Mouse (Mus musculus): ENCODE measurements at regions not wholly inside any gene's neighbourhood (a gene's known extent, or its start where the extent isn't known, plus 50 kb on each side); places are given as distances from the start of the nearest gene placed in this dataset.

DNA sequence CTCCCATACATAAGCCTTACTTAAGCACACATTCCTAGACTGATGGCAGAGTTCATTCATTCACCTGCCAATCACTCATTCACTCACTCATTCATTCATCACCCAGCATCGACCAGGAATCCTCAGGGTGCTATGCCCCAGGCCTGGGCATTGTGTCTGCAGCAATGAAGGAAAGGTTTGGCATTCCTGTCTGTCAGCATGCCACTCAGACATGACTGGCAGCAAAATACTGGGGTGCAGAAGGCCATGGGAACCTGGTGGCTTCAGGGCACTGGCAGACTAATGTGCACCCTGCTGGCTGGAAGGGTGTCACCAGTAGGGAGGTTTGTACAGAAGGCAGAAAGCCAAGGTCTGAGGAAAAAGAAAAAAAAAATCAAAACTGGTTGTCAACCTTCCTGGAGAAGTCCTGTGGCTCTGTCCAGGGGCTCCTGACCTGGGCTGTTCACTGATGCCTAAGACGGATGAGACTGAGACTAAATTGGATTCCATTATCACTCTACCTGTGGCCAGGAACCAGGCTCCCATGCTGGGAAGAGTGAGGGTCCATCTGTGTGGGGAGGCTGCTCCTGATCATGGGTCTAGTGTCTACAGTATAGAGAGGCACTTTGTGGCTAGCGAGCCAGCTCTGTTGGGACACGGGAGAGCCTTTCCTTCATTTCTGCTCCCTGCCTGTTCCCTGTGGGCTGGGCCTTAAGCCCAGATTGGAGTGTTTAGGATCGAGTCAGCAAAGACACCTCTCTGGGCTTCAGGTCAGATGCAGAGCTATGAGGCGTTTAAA lies 104.1 kb downstream of the Cstad start:
- DNase-seq (ENCODE audit: extremely low spot score): no peak

DNA sequence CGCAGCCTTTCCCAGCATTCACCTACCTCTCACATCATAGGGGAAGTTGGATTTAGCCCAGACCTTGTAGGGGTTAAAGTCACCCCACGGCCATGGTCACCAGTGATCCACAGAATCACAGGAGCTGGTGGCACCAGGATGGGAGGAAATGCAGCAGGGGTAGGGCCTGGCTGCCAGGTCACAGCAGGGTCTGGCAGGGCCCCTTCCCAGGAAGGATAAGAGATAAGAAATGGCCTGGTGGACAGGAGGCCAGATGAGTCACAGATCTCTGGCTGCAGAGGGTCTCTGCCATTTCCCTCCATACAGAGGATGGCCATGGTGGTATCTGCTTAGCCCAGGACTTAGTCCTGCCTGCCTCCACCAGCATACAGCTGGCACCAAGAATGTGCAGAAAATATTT lies 103.0 kb downstream of the Cstad start:
- DNase-seq (ENCODE audit: extremely low spot score): no peak

DNA sequence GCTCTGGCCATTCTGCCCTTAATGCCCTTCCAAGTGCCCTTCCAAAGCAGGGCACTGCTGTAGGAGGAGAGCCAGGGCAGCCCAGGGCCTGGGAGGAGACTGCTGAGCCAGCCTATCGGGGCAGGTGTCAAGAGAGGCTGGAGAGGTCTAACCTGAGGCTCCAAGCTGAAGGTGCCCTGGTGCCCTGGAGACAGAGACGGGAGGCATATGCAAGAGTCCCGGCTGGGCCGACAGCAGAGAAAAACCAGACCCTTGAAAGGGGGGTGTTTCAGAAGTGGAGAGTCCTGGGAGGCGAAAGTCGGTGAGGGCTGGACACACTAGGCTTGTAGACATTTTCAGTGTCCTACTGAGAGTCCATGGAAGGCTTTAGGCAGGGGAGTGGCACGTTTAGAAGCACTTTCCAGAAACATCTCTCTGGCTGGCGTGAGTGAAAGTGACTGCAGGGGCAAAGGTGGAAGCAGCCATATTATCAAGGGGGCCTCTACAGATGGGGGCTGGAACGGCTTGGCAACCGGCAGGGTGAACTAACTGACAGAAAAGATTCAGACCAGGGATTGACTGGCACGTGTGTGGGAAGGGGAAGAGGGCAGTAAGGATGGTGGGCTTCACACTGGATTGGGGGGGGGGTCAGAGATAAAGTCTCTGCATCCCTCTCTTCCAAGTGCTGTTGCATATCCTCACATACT lies 101.1 kb downstream of the Cstad start:
- DNase-seq (ENCODE audit: extremely low spot score): no peak

DNA sequence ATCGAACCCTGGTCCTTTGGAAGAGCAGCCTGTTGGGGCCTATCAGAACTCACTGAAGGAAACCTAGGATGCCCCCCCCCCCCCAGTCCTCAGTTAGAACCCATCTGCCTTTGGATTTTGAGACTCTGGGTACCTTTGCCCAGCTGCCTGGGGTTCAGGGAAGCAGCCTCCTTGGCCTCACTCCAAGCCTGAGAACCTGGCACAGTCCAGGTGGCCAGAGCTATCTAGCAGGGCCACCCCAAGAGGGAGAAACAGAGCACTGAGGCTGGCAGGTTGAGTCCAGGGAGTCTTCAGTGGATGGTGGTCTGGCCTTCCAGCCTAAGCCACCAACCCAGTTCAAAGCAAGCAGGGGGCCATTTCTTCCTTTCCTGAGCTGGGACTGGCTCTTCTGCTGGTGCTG lies 100.2 kb downstream of the Cstad start:
- DNase-seq (ENCODE audit: extremely low spot score): no peak

DNA sequence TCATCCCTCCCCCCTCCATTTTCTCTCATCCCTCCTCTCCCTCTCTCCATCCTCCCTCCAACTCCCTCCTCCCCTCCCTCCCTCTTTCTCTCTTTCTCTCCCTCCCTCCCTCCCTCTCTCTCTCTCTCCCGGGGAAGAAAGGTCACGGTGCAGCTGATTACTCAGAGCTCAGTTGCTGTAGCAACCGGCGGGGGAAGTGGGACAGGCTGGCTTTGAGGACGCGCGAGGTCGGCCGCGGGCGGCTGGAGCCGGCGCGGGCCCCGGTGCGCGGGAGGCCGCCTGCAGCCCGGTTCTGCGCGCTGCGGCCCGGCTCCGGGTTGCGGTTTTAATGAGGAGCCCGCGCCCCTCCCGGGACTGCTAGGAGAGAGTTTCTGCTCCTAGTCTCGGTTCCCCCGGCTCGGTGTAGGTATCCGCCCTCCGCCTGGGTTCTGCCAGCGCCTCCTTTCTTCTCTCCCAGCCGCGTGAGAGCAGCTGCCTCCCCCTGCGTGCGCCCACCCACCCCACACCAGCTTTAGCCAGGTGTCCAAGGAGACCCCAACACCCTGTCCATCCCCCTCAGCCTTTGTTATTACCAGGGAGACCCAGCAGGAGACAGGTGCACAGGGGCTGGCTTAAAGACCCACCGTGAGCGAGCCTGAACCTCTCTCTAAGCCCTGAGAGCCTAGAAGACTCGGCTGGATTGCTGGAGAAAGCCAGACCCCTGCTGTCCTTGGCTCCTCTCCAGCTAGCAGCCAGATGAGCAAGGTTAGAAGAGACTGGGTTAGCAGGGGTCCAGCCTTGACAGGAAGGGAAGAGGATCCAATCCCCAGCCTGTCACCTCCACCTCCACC lies 98.6 kb downstream of the Cstad start:
- no peak for DNase-seq (ENCODE audit: extremely low spot score)

DNA sequence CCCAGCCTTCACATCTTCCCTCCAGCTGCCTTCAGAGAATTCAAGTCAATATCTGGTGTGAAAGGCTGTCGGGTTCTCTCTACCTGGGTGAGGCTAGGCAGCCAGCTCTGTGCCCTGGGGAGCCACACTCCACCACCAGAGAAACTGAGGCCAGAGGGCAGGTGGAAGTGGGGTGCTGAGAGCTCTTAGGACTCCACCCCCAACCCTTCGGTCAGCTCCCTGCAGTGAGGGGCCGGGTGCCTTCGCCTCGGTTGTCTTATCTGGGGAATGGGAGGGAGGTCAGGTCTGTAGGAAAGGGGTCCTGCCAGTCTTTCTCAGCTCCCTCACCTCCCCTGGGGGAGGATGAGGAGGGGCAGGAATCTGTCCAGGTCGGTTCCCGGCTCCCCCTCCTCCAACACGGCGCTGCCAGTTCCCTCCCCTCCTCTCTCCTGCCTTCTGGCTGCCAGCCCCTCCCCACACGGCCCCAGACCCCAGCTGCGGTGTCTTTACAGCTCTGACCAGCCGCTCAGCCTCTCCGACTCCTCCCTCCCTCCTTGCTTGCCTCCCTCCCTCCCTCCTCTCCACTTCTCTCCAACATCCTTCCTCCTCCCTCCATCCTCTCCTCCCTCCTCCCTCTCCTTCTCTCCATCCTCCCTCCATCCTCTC lies 97.8 kb downstream of the Cstad start:
- peak; percentile 90 for DNase-seq (ENCODE audit: extremely low spot score)

DNA sequence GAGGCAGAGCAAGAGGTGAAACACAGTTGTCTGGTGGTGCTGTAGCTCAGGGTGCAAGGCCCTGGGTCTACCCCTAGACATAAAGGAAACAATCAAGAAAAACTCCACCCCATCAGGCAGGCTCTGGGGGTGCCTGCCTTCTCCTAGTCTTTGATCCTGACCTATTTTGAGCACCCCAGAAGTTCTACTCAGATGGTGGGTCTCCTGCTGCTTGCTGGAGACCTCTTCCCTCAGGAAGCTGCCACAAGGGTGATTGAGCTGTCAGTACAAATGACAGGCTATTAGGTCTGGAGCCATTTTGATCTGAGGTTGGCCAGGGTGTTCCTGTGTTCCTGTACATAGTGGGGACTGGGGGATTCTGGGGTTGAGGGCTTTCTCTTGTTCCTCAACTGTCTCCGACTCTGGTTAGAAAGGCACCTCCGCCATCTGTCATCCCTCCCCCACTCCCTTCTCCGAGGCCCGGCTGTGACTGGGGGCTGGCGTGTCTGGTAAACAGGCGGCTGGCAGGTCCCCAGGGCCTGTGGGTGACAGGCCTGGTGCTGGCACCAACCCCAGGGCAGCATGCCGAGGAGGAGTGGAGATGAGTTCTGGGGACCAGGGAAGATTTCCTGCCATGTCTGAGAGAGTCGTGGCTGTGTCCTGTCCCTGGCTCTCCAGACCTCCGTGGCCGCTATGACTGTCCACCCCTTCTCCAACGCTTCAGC lies 97.2 kb downstream of the Cstad start:
- peak; percentile 44 for DNase-seq (ENCODE audit: extremely low spot score)

DNA sequence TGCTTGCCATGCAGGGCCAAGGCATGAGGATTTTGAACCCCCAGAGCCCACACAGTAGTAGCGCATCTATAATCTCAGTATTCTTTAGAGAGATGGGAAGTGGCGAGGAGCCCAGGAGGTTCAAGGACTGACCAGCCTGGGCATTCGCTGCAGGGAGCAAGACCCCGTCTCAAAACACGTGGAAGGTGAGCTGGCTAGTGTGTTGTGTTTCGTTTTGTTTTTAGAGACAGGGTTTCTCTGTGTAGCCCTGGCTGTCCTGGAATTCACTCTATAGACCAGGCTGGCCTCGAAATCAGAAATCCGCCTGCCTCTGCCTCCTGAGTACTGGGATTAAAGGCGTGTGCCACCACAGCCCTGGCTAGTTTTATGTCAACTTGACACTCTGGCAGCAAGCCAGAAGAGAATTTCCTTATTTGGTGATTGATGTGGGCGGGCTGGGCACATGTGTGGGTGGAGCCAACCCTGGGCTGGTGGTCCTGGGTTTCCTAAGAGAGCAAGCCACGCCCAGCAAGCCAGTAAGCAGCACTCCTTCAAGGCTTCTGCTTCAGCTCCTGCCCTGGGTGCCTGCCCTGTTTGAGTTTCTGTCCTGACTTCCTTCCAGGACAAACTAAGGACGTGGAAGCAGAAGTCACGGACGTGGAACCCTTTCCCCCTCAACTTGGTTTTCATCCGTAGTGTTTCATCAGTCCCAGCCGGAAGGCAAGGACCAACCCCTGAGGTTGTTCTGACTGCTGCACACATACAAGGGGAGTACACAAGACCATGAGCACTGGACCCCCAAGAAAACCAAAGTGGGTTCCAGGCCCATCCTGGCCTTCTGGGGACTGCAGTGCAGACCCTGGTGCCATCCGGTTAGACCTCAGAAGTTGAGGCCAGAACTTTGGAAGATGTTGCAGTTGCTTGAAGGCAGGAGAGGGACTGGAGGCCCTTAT lies 96.4 kb downstream of the Cstad start:
- no peak for DNase-seq (ENCODE audit: extremely low spot score)

DNA sequence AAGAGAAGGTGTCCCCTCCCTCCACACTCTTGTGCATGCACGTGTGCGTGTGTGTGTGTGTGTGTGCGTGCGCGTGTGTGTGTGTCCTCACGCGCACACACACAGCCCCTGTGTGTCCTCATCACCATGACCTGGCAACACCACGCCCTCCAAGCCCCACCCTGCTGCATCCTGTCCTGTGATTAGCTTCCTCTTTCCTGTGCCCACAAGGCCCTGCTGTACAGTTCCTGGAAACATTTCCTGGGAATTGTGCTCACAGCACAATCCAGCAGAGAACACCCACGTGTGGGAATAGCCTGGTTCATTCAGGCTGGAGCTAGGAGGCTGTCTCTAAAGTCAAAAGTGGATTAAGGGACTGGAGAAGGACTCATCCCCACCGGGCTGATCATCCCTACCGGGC lies 95.5 kb downstream of the Cstad start:
- no peak for DNase-seq (ENCODE audit: extremely low spot score)

DNA sequence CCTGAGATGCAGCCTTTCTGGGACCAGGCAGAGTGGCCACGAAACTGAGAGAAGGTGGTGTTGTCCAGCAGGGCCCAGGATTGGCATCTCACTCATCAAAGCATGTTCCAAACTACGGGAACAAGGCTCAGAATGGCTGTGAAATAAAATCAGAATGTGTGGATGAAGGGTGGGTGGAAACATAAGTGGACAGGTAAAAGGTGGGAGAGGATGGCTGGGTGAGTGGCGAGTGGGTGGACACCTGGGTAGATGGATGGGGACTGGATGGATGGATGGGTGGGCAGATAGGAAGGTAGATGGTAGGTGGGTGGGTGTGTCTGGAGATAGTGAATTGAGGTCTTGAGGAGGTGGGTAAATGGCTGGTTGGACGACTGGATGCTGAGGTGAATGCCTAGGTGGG lies 93.6 kb downstream of the Cstad start:
- DNase-seq (ENCODE audit: extremely low spot score): no peak

DNA sequence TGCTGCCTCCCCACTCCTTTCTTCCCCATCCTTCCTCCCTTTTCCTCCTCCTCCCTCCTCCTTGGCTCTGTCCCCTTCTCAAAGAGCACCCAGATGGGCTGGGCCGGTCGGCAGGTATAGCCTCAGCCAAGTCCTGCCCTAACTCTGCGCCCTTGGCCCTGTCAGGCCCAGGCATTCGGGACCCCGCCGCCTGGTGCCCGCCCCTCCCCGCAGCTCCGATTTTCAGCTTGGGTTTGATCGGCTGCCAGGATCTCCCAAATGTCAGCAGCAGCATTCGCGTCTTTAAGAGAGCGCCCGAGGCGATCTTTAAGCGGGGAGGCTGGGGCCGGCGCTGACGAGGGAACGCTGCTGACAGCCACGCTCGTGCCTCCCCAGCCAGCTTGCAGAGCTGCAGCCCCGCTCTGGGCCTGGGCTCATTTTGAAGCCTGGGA lies 92.3 kb downstream of the Cstad start:
- peak; percentile 57 for DNase-seq (ENCODE audit: extremely low spot score)

DNA sequence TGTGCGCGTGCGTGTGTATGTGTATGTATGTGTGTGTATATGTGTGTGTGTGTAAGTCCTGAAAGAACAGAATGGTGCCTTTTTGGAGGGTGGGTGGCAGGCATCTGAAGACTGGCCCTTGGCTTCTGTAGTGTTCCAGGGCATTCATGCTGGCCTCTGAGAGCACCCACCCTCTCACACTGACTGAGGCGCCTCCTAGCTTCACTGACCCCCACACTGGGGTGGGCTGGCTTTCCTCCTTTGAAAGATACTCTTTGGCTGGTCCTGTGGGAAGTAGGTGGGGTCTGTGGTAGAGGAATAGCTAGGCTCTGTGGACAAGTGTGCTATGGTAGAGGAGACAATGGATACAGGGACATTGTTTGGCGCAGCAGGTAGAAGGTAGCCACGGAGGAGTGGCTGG lies 91.5 kb downstream of the Cstad start:
- no peak for DNase-seq (ENCODE audit: extremely low spot score)

DNA sequence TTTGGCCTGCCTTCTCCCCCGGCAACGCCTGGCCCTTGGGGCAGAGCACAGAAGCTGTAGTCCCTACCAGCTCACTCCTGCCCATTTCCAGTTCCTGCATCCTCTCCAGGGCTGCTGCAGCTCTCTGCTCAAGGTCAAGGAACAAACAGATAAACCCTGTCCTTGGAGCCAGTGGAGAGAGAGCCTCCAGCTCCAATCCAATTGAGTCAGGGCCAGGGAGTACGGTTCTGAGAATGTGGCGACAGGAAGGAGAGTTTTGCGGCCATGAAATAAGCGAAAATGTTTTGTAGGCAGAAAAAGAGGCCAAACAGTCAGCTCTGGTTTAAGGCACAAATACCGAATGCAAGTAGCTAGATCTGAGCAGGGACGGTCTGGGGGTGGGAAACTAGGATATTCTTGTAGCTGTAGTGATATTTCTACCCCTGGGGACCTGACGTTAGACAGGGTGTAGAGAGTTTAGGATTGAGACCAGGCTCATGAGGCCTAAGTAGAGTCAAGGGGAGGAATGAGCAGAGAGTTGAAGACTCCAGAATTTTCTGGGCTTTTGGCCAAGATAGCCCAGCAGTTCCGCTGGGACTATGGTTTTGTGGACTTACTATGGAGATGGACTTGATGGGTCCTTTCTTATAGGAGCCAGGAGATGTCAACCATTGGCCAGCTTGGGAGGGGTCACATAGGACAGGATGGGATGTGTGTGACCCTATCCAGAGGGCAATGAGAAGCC lies 90.5 kb downstream of the Cstad start:
- DNase-seq (ENCODE audit: extremely low spot score): no peak

DNA sequence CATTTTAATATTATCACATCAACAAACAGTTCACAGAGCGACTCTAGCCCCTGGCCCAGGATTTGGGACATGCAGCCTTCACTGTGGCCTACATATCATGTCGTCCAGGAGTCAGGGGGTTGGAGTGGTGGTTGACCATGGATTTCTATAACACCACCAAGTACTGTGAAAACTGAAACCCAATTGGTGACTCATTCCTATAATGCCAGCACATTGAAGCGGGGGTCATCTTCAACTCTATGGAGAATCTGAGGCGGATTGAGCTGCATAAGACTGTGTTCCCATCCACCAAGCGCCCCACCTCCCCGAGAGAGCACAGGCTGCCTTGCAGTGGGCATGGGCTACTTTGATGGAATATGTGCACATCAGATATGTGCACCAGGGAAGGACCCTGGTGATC lies 89.6 kb downstream of the Cstad start:
- DNase-seq (ENCODE audit: extremely low spot score): no peak

DNA sequence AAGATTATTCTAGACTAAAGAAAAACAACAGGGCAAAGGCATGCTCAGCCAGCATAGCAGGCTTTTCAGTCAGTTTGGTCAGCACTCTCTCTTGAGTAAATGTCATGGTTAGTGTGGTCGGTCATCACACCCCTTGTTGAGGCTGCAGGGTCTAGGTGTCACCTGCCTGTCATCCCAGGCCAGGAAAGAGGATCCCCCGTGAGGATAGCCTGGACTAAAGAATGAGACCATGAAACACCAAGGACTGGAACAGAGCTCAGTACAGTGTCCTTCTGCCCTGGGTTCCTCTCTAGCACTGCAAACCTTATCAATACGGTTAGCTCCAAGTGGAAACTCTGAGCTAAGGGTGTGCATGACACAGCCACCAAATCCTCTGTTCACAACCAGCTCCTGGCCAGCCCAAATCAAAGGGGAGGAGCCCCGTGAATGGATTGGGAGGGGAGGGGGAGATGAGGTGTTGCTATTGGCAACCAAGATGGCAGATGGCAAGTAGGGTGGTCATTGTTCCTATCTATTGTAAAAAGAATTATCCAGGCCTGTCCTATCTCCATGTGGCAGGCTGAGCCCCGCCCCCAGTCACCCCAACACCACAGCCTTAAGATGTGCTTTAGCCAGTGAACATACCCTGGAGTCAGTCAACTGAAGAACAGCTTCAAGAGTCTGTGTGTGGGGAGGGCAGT lies 87.4 kb downstream of the Cstad start:
- peak; percentile 65 for DNase-seq (ENCODE audit: extremely low spot score)

DNA sequence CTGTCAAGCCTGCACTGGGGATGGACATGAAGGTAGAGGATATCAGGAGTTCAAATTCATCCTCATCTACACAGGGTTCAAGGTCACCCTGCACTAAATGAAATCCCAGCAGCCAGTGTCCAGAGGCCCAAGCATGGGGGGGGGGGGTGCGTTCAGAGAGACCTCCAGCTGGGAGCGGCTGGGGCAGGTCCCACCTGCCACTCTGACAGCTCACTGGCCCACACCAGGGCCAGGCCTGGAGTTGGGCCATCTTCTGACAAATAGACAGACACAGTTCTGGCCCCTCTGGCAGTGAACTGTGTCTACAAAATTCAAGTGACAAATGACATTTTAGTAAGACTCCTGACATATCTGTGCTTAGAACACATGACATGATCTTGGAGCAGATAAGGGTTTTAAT lies 86.8 kb downstream of the Cstad start:
- no peak for DNase-seq (ENCODE audit: extremely low spot score)

DNA sequence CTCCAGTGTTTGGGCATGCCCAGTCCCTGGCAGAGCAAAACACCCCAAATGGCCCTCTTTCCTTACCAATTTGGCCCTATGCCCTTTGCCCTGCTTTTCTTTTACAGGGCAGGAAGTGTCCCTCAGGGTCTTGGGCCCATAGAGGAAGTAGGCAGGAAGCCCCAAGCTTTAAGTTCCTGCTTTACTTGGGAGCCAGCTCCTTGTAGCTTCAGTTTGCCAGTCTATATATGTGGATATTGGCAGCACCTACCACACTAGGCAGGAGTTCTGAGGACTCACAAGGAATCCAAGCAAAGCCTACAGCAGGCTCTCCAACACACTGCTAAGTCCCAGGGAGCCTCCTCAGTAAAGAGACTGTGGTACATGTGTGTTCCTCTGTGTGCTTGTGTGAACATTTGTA lies 84.2 kb downstream of the Cstad start:
- no peak for DNase-seq (ENCODE audit: extremely low spot score)

DNA sequence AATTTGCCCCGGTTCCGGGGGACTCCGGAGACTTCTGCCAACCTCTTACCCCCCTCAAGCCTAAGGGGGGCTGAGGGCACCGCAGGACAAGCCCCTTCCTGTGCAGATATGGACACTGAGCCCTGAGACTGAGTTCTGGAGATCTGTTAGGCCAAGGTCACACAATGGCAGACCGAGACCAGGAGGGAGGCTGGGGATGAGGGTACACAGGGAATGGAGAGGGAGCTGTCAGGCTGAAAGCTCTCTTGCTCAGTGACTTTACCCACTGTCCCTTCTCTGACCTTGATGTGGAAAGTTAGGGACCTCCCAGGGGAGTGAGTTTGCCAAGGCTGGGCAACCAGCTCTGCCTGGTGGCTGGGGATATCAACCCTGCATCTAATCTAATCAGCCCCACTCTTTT lies 82.7 kb downstream of the Cstad start:
- no peak for DNase-seq (ENCODE audit: extremely low spot score)

DNA sequence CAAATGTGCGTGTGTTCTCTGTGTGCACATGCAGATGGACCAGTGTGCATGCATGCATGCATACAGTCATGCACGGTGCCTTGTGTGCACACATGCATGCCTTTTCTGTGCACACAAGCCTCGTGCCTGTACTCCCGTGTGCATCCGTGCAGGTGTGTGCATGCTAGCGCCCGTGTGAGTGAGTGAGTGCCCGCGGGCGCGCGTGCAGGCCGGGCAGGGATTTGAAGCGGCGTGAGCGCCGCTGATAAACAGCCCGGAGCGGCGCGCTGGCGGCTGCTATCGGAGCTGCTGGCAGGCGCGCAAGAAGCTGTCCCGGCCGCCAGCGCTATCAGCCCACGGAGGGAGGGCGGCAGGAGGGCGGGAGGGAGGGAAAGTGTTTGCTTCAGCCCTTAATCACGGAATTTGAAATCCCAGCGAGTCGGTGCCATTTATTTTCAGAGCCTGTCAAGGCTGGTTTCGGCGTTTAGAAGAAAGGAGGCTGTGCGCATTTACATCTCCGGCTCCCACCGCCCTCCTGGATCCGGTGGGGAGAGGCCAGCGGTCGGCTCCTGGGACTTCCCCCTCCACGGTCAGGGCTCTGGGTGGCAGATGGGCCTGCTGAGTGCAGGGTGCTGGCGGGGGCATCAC lies 82.1 kb downstream of the Cstad start:
- DNase-seq (ENCODE audit: extremely low spot score): peak; percentile 69
